Mouse (Mus musculus): ENCODE measurements around the gene Msh2.

GRCm38 (mm10) chr17:87766888-87767287 lies 94.8 kb downstream of the Msh2 start:
- no peak for TF ChIP-seq POLR2A (IDR thresholded peaks at IDR 0.05; ENCODE audit: low read depth, low read length)
- TF ChIP-seq CTCF (IDR thresholded peaks at IDR 0.05; ENCODE audit: extremely low read depth, insufficient read length, insufficient replicate concordance, low read depth, low read length) = no peak

Measured in small intestine, adult 2 months (tissue).